Mouse (Mus musculus) stomach, postnatal 0 days (tissue): Measurements from ENCODE around the gene Nedd9.

Experiments used
- CTCF ChIP-seq: IDR thresholded peaks from 2 replicates; pipeline ENCODE4 v1.5.1; 2016; ENCODE audit warnings: antibody characterized with exemption, low read depth, mild to moderate bottlenecking, moderate library complexity
- EP300 ChIP-seq: optimal IDR thresholded peaks from 2 replicates; pipeline ENCODE3; 2016; ENCODE audit warnings: antibody characterized with exemption

GRCm38 (mm10) chr13:41472878-41473424 lies 14.2 kb downstream of the Nedd9 start:
- TF ChIP-seq CTCF (no peak), EP300 (no peak)
